Mouse (Mus musculus): ENCODE measurements around the gene Sntb2. TPM values are rescaled to one million over a fixed set of nuclear protein-coding genes. Genes with fewer than 3 reads are reported as not detected.

The Sntb2 gene
- polyA plus RNA-seq, 1 experiment from 2014 or later, result 15.4 TPM

Other genes starting within 250 kb of the Sntb2 start
- gene Has3, start 65.5 kb upstream of the Sntb2 start, polyA plus RNA-seq (2014; fragmentation: Nextera tagmentation; extraction: Ambion mirVana), result 0.09 and 0.16 TPM in 2 replicates
- gene Utp4, start 42.1 kb upstream of the Sntb2 start, polyA plus RNA-seq (2014; fragmentation: Nextera tagmentation; extraction: Ambion mirVana), result 39.6 and 40.2 TPM in 2 replicates
- gene Vps4a, start 95.5 kb downstream of the Sntb2 start, polyA plus RNA-seq (2014; fragmentation: Nextera tagmentation; extraction: Ambion mirVana), result 53.6 and 55.9 TPM in 2 replicates
- gene Pdf, start 112.9 kb downstream of the Sntb2 start, polyA plus RNA-seq (2014; fragmentation: Nextera tagmentation; extraction: Ambion mirVana), result 46.1 and 47.4 TPM in 2 replicates
- gene Cog8, start 120.9 kb downstream of the Sntb2 start, polyA plus RNA-seq (2014; fragmentation: Nextera tagmentation; extraction: Ambion mirVana), result 26.5 and 27.1 TPM in 2 replicates
- 49.1 and 54.4 TPM in 2 replicates for gene Nip7, start 121.1 kb downstream of the Sntb2 start, polyA plus RNA-seq (2014; fragmentation: Nextera tagmentation; extraction: Ambion mirVana)
- not detected in 2 replicates for gene Tmed6, start 129.9 kb downstream of the Sntb2 start, polyA plus RNA-seq (2014; fragmentation: Nextera tagmentation; extraction: Ambion mirVana)
- 8.3 and 9.8 TPM in 2 replicates for gene Terf2, start 160.8 kb downstream of the Sntb2 start, polyA plus RNA-seq (2014; fragmentation: Nextera tagmentation; extraction: Ambion mirVana)
- 65.6 and 71.9 TPM in 2 replicates for gene Cyb5b, start 214.9 kb downstream of the Sntb2 start, polyA plus RNA-seq (2014; fragmentation: Nextera tagmentation; extraction: Ambion mirVana)